Mouse (Mus musculus): ENCODE data around the gene Zfp827.
A peak's percentile ranks its signal among the peaks of the same experiment; 100 is the strongest.

Zfp827 gene

GRCm38 (mm10) chr8:79027977-79028487 lies at the start of gene Zfp827:
Gene Zfp827 (plus strand): TSS chr8:79028437.
- peak in 1 of 2 experiments; percentile 45 for DNase-seq (ENCODE audit: low read depth in 1 of 2, low spot score in 2 of 2)

- no peak for DNase-seq (ENCODE audit: low read depth in 1 of 2, low spot score in 2 of 2)
Observed at GRCm38 (mm10) chr8:79004341-79004740, 23.9 kb upstream of the Zfp827 start.

- DNase-seq (ENCODE audit: low read depth in 1 of 2, low spot score in 2 of 2), result no peak
Observed at GRCm38 (mm10) chr8:79015061-79015460, 13.2 kb upstream of the Zfp827 start.

GRCm38 (mm10) chr8:79016076-79016475 lies 12.2 kb upstream of the Zfp827 start:
- no peak for DNase-seq (ENCODE audit: low read depth in 1 of 2, low spot score in 2 of 2)

- no peak for DNase-seq (ENCODE audit: low read depth in 1 of 2, low spot score in 2 of 2)
Observed at GRCm38 (mm10) chr8:79016583-79016982, 11.7 kb upstream of the Zfp827 start.

- no peak for DNase-seq (ENCODE audit: low read depth in 1 of 2, low spot score in 2 of 2)
Observed at GRCm38 (mm10) chr8:79023922-79024321, 4.3 kb upstream of the Zfp827 start.

GRCm38 (mm10) chr8:79027319-79027718 lies 918 bp upstream of the Zfp827 start:
- no peak for DNase-seq (ENCODE audit: low read depth in 1 of 2, low spot score in 2 of 2)

GRCm38 (mm10) chr8:79028541-79029395 lies 531 bp downstream of the Zfp827 start:
- no peak for DNase-seq (ENCODE audit: low read depth in 1 of 2, low spot score in 2 of 2)

GRCm38 (mm10) chr8:79029396-79030325 lies 1.4 kb downstream of the Zfp827 start:
- DNase-seq (ENCODE audit: low read depth in 1 of 2, low spot score in 2 of 2), result no peak

- no peak for DNase-seq (ENCODE audit: low read depth in 1 of 2, low spot score in 2 of 2)
Observed at GRCm38 (mm10) chr8:79030326-79031265, 2.4 kb downstream of the Zfp827 start.

- no peak for DNase-seq (ENCODE audit: low read depth in 1 of 2, low spot score in 2 of 2)
Observed at GRCm38 (mm10) chr8:79037532-79037931, 9.3 kb downstream of the Zfp827 start.

GRCm38 (mm10) chr8:79037991-79038390 lies 9.8 kb downstream of the Zfp827 start:
- DNase-seq (ENCODE audit: low read depth in 1 of 2, low spot score in 2 of 2), result no peak

GRCm38 (mm10) chr8:79041429-79041828 lies 13.2 kb downstream of the Zfp827 start:
- DNase-seq (ENCODE audit: low read depth in 1 of 2, low spot score in 2 of 2), result no peak

GRCm38 (mm10) chr8:79042252-79042651 lies 14.0 kb downstream of the Zfp827 start:
- DNase-seq (ENCODE audit: low read depth in 1 of 2, low spot score in 2 of 2), result no peak

- DNase-seq (ENCODE audit: low read depth in 1 of 2, low spot score in 2 of 2), result no peak
Observed at GRCm38 (mm10) chr8:79044673-79045072, 16.4 kb downstream of the Zfp827 start.

GRCm38 (mm10) chr8:79046659-79047058 lies 18.4 kb downstream of the Zfp827 start:
- no peak for DNase-seq (ENCODE audit: low read depth in 1 of 2, low spot score in 2 of 2)

GRCm38 (mm10) chr8:79048388-79049005 lies 20.3 kb downstream of the Zfp827 start:
- no peak for DNase-seq (ENCODE audit: low read depth in 1 of 2, low spot score in 2 of 2)

- DNase-seq (ENCODE audit: low read depth in 1 of 2, low spot score in 2 of 2), result no peak
Observed at GRCm38 (mm10) chr8:79054222-79054621, 26.0 kb downstream of the Zfp827 start.

- no peak for DNase-seq (ENCODE audit: low read depth in 1 of 2, low spot score in 2 of 2)
Observed at GRCm38 (mm10) chr8:79057179-79057578, 28.9 kb downstream of the Zfp827 start.

- no peak for DNase-seq (ENCODE audit: low read depth in 1 of 2, low spot score in 2 of 2)
Observed at GRCm38 (mm10) chr8:79059361-79059760, 31.1 kb downstream of the Zfp827 start.
